Mouse (Mus musculus) ovary, postnatal 36 days (tissue): ENCODE measurements at regions not wholly inside any gene's neighbourhood (a gene's known extent, or its start where the extent isn't known, plus 50 kb on each side); places are given as distances from the start of the nearest gene placed in this dataset.
A peak's percentile ranks its signal among the peaks of the same experiment; 100 is the strongest.

Experiments used
- DNase-seq: peaks from one replicate; pipeline ENCODE4 v3.0.0; 2022; ENCODE audit warnings: low spot score, mixed read lengths

GRCm38 (mm10) chr11:45058658-45059057, 441.5 kb downstream of the Ebf1 start:
- no peak for DNase-seq

- no peak for DNase-seq
Measured at GRCm38 (mm10) chr11:45066592-45066991, 449.5 kb downstream of the Ebf1 start.

GRCm38 (mm10) chr11:45070280-45070679, 453.2 kb downstream of the Ebf1 start:
- DNase-seq = no peak

- no peak for DNase-seq
Measured at GRCm38 (mm10) chr11:45071195-45071594, 454.1 kb downstream of the Ebf1 start.

DNA sequence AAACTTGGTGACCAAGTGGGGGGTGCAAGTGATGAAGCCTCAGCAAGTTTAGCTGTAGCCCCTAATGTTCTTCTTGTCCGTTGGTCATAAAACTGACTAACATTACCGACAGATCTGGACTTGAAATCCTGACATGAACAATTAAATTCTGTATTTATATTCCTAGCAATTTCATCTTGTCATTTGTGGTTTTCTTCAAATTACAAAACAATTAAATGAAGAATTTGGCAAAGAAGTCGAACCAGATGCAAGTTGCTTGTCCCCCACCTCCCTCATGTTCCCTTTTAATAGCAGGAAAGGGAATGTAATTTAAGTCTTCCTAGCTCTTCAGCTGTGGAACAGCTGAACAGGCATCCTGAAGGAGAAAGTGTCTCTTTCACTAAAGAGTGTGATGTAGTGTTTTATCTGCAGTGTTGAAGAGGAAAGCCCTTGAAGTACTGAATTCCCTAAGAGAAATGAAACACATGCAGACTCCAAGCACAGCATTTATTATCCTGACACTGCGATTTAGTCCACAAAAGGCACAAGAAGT, 467.5 kb downstream of the Ebf1 start:
- DNase-seq = no peak

DNA sequence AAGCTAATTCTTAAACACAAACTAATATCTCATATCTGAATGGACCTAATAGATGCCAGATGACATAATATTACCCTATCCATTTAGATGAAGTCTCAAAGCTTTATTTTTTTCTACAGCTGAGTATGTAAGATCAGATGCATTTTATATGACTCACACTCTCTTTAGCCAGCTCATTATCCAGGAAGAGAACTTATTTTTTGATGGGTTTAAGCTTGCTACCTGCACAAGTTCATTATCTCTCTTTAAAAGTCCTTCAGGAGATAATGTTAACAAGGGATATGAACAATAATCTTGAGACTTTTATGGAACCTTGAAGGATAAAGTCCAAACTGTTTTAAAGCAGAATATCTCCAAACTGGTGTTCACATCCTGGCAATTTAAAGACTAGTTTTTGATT, 468.0 kb downstream of the Ebf1 start:
- no peak for DNase-seq

DNA sequence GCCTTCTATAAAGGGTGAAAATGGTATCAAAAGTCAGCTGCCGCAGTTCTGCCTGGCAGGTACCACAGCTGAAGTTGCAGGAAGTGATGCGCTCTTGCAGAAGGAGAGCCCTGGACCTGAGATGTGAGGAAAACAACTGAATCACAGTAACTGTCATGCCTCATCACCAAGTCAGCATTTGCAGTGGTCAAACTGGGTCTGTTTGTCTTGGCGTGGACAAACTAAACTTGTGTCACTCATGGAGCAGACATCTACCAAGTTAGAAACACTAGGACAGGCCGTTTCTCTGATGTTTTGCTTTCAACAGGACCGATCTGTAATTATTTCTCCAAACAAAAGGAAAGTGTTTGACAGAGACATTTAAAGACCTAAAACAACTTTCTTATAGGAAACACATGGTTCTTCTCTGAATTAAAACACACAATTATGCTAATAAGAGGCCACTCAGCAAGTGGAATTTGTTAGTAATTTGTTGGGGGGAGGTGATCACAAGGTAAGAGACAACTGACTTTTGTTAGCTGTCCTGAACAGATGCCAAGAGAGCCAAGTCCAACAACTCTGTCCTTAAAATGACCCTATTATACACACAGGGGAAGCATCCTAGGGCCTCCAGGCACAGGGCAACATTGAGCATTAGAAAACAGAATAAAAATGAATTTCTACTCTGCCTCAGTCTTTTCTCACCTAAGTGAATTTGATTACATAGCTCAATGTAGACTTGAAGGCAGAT, 470.2 kb downstream of the Ebf1 start:
- DNase-seq = no peak

- DNase-seq = no peak
Measured at GRCm38 (mm10) chr11:45088286-45088685, 471.2 kb downstream of the Ebf1 start.

DNA sequence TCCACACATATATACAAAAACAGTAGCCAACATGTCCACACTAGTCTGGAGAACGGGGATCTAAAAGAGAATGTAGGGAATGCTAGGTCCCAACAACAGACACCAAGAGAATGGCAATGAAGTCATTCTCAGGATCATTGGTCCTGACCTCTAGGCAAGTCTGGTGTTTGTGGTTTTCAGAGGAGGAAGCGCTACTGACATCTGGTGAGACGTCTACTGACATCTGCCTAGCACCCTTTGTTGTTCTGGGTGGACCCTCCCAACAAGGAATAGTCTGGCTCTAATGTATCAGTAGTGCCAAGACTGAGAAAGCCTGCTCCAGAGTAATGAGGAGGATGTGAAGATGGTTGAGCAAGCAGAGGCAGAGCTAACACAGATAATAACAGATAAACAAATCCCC, 472.4 kb downstream of the Ebf1 start:
- DNase-seq = no peak

- DNase-seq = peak; percentile 29
Measured at GRCm38 (mm10) chr11:45103498-45104336, 486.6 kb downstream of the Ebf1 start.

DNA sequence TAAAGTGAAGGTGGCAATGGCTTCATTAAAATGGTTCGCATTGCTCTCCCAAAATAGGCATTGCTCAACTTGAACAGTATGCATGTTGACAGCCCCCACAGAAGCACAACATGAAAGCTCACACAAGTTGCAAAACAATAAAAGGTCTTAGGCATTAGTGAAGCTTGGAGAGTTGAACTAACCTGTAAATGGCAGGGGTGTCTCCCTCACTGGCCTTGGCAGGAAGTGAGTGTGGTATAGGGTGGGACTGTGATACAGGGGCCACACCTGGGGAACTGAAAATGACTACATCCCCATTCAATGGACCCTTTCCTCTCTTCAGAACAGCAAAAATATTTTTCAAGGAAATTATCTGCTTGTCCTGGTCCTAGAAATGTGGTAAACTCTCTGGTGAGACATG, 499.6 kb downstream of the Ebf1 start:
- no peak for DNase-seq

GRCm38 (mm10) chr11:45123276-45123675, 506.2 kb downstream of the Ebf1 start:
- DNase-seq = no peak

GRCm38 (mm10) chr11:45136781-45137180, 519.7 kb downstream of the Ebf1 start:
- no peak for DNase-seq

GRCm38 (mm10) chr11:45138351-45138975, 521.3 kb downstream of the Ebf1 start:
- DNase-seq = no peak

GRCm38 (mm10) chr11:45140490-45140889, 523.4 kb downstream of the Ebf1 start:
- no peak for DNase-seq

DNA sequence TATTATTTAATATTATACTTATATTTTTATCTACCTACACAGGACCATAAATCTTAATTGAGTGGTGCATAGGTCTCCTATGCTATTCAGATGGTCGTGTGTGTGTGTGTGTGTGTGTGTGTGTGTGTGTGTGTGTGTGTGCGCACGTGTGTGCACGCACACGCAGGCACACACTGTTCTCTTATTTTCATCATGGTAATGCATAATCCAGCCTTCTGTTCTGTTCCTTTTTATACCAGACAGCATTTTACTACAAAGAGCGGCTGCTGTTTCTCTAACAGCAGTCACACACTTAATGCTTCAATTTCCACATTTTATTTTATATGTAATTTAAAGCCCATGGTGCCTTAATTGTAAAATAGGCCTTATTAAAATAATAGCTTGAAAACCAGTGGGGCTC, 537.0 kb downstream of the Ebf1 start:
- no peak for DNase-seq

GRCm38 (mm10) chr11:45154497-45154896, 537.4 kb downstream of the Ebf1 start:
- no peak for DNase-seq

- no peak for DNase-seq
Measured at GRCm38 (mm10) chr11:45155782-45156181, 538.7 kb downstream of the Ebf1 start.

DNA sequence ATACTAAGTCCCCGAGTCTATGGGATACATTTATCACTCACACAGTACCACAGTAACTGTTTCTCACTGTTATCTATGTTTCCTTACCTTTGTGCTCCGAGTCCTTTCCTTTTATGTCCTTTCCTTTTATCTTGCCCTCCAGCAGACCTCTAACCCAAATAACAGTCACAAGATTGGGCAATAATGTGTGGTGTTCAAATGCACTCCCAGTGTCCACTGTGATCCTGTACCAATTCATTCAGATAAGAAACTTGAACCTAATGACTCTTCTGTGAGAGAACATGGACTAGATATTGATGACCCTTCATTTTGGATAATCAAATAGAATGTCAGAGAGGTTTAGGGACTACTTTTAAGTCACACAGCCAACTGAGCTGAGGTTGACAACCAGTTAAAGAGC, 541.2 kb downstream of the Ebf1 start:
- DNase-seq = no peak

- no peak for DNase-seq
Measured at GRCm38 (mm10) chr11:45160871-45161270, 543.8 kb downstream of the Ebf1 start.

DNA sequence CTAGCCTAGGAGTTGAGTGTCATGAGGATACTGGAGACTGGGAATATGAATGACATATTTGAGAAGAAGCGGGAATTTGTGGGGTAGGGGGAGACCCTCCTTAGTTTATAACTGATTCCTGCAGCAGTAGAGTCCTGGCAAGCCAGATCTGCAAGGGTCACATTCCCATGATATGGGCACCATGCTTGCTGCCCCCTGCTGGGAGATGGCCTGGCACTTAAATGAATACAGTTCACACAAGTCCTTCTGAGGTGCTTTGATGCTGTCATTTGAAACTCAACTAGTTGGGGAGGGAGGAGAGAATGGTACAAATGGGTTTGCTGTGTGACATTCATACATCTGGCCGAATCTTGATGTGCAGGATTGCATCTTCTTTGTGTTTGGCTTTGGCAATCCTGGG, 556.4 kb downstream of the Ebf1 start:
- DNase-seq = no peak

DNA sequence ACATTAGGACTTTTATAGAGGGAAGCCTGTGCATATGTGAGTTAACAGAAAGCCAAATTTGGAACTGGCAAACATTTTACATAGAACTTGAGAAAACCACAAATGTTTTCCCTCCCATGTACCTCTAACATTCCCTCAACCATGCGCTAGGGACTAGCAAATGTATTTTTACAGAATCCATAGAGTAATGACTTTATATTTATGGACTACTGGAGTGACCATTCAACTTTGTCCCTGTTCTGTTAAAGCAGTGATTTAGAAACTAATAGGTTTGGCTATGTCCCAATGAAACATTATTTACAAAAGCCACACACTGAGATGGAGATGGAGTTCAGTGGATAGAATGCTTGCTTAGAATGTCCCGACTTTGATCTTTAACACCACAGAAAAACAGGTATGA, 557.0 kb downstream of the Ebf1 start:
- no peak for DNase-seq
